In the genomic region with DNA sequence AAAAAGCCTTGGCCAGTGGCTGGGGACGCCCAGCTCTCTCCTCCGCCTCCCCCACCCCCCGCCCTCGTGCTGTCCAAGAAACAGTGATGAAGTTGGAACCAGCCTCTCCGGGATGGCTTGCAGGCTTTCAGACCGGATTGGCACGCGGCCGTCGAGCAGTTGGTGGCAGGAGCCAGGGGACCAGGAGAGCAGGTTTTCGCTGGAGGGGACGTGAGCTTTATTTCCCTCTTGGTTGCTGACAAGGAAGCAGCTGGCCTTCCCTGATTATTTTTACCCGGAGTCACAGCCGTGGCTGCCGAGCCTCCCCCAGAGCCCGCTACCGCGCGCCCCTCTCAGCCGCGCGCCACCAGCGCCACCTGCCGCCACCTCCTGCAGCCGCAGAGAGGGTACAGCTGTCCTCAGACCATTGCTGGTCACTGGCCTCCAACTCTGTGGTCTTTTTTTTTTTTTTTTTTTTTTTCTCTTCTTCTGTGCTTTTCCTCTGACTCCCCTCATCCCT, we compare ENCODE assay signal across 9 mouse cellular contexts. TPM values are rescaled to one million over a fixed set of nuclear protein-coding genes. Genes with fewer than 3 reads are reported as not detected.
A peak's percentile ranks its signal among the peaks of the same experiment; 100 is the strongest.
DNase-seq lines count a peak whose midpoint lies in the region; ATAC-seq and TF ChIP-seq lines count a peak whose summit lies in the region.
"Had no signal": no experiment of that assay in that cellular context is flagged by ENCODE, and none has a peak within 500 bp of the region (broad histone marks: within the 10 kb centered on the region; RNA-seq: fewer than 3 reads in every experiment).

No protein-coding gene starts in this region.

- ATAC-seq in forebrain, embryonic 11.5 days (replicated peaks; ENCODE audit: low FRiP score): peak; percentile 95
- ATAC-seq in heart, embryonic 15.5 days (replicated peaks; ENCODE audit: insufficient number of reproducible peaks, insufficient read depth, low FRiP score, low read depth): peak; percentile 86
- ATAC-seq in liver, embryonic 16.5 days (ENCODE audit: low read depth): peak; percentile 58; the same call in 1 of the 2 replicates
- peak; percentile 97 for ATAC-seq in neural tube, embryonic 14.5 days (ENCODE audit: low read depth)

- no peak overlapping the region for H3K9ac ChIP-seq in CH12.LX (ENCODE audit: insufficient read depth, low read depth)
- peak overlapping the region; percentile 62 for H3K9ac ChIP-seq in forebrain, embryonic 11.5 days (ENCODE audit: low read length)
- H3K9ac ChIP-seq in heart, embryonic 15.5 days: peak overlapping the region; percentile 37
- no peak overlapping the region for H3K9ac ChIP-seq in liver, embryonic 16.5 days (ENCODE audit: low read depth, low read length)
- 0 out of 2 replicates have a peak overlapping the region, but pooled peaks have one; percentile 35 for H3K9ac ChIP-seq in neural tube, embryonic 14.5 days (replicated peaks; ENCODE audit: low read depth, low read length)

- peak overlapping the region in 2 of 3 experiments; percentile 35 to 44 for H3K4me3 ChIP-seq in CH12.LX (replicated peaks in 1 of 3; ENCODE audit: low read depth in 2 of 3, low read length in 2 of 3, poor library complexity in 1 of 3)
- peak overlapping the region; percentile 33 for H3K4me3 ChIP-seq in forebrain, embryonic 11.5 days (ENCODE audit: low read depth, low read length)
- peak overlapping the region; percentile 53 for H3K4me3 ChIP-seq in heart, embryonic 15.5 days
- peak overlapping the region; percentile 45 for H3K4me3 ChIP-seq in liver, embryonic 16.5 days (ENCODE audit: low read depth, low read length)
- peak overlapping the region; percentile 31 for H3K4me3 ChIP-seq in neural tube, embryonic 14.5 days (ENCODE audit: low read depth, low read length)

- H3K27ac ChIP-seq in CH12.LX (ENCODE audit: insufficient read depth, low read depth): no peak overlapping the region
- no peak overlapping the region for H3K27ac ChIP-seq in forebrain, embryonic 11.5 days (ENCODE audit: low read depth, low read length)
- H3K27ac ChIP-seq in heart, embryonic 15.5 days: no peak overlapping the region
- H3K27ac ChIP-seq in liver, embryonic 16.5 days (ENCODE audit: low read length): no peak overlapping the region
- H3K27ac ChIP-seq in neural tube, embryonic 14.5 days (ENCODE audit: low read depth, low read length): no peak overlapping the region
- H3K27ac ChIP-seq: macrophage had no signal

- DNase-seq in CH12.LX (ENCODE audit: extremely low read depth): no peak
- DNase-seq in brain, adult 2 months (ENCODE audit: low read depth, low spot score): peak; percentile 76
- peak; percentile 90 for DNase-seq in forebrain, embryonic 11.5 days (ENCODE audit: low spot score)
- DNase-seq in kidney, postnatal 14 days: peak; percentile 81
- peak; percentile 23 to 24 for DNase-seq in thymus, adult 18-20 months

- H3K27me3 ChIP-seq in CH12.LX (replicated peaks): peaks cover 10% of the 10 kb centered on the region
- H3K27me3 ChIP-seq in forebrain, embryonic 11.5 days (ENCODE audit: control insufficient read depth, insufficient read depth, low read length): no peaks in the 10 kb centered on the region
- no peaks in the 10 kb centered on the region for H3K27me3 ChIP-seq in heart, embryonic 15.5 days
- peaks cover 7% of the 10 kb centered on the region for H3K27me3 ChIP-seq in liver, embryonic 16.5 days (ENCODE audit: control insufficient read depth, insufficient read depth, low read depth, low read length)
- H3K27me3 ChIP-seq in neural tube, embryonic 14.5 days (ENCODE audit: control insufficient read depth, insufficient read depth, low read length): no peaks in the 10 kb centered on the region

- TF ChIP-seq EP300 in CH12.LX (IDR thresholded peaks at IDR 0.05; ENCODE audit: low read length): no peak

- WGBS in forebrain, embryonic 11.5 days: under 1% methylated on average over 25 of the region's 25 CpGs
- WGBS in heart, embryonic 15.5 days: under 1% methylated on average over 25 of the region's 25 CpGs
- under 1% methylated on average over 25 of the region's 25 CpGs for WGBS in liver, embryonic 16.5 days (ENCODE audit: insufficient replicate concordance)
- under 1% methylated on average over 24 of the region's 25 CpGs for WGBS in neural tube, embryonic 14.5 days

- H3K79me2 ChIP-seq in CH12.LX (replicated peaks; ENCODE audit: control insufficient read depth, extremely low read depth, insufficient read depth, poor library complexity, severe bottlenecking): no peaks in the 10 kb centered on the region

- H3K36me3 ChIP-seq in CH12.LX (replicated peaks in 1 of 2; ENCODE audit: control insufficient read depth in 1 of 2, insufficient read depth in 1 of 2, low read length in 1 of 2): no peaks in the 10 kb centered on the region
- H3K36me3 ChIP-seq in forebrain, embryonic 11.5 days (ENCODE audit: control insufficient read depth, insufficient read depth, low read length): no peaks in the 10 kb centered on the region
- no peaks in the 10 kb centered on the region for H3K36me3 ChIP-seq in heart, embryonic 15.5 days
- H3K36me3 ChIP-seq in liver, embryonic 16.5 days (ENCODE audit: control insufficient read depth, insufficient read depth): no peaks in the 10 kb centered on the region
- no peaks in the 10 kb centered on the region for H3K36me3 ChIP-seq in neural tube, embryonic 14.5 days (ENCODE audit: control insufficient read depth, insufficient read depth, low read length)

- dilution Hi-C loops in CH12.LX (cut with MboI; ENCODE audit: extremely low pct_ligation_motif_present, extremely low pct_unique_long_range_greater_than_20kb, low sequenced_read_pairs): no loop called here

- peak; percentile 29 to 94; a peak in 3 of 4 replicates for TF ChIP-seq CTCF in CH12.LX (conservative IDR thresholded peaks at IDR 0.05 in 1 of 2, IDR thresholded peaks at IDR 0.05 in 1 of 2; ENCODE audit: low read depth in 2 of 2, low read length in 2 of 2)

- H3K4me2 ChIP-seq in CH12.LX (ENCODE audit: insufficient read depth, low read depth, poor library complexity, severe bottlenecking): peak overlapping the region; percentile 60; the same call in 1 of the 2 replicates
- peak overlapping the region; percentile 60 for H3K4me2 ChIP-seq in forebrain, embryonic 11.5 days (ENCODE audit: low read depth, low read length, severe bottlenecking)
- H3K4me2 ChIP-seq in heart, embryonic 15.5 days: peak overlapping the region; percentile 84
- H3K4me2 ChIP-seq in liver, embryonic 16.5 days (ENCODE audit: low read depth, low read length): peak overlapping the region; percentile 62
- peak overlapping the region; percentile 56 for H3K4me2 ChIP-seq in neural tube, embryonic 14.5 days (ENCODE audit: low read depth, low read length)

- no peak for TF ChIP-seq POLR2A in CH12.LX (IDR thresholded peaks at IDR 0.05; ENCODE audit: low read depth, low read length)

- in situ Hi-C loops in CH12.LX (cut with MboI; ENCODE audit: low pct_ligation_motif_present, low pct_unique_long_range_greater_than_20kb, low sequenced_read_pairs): loop anchor here (25.0 kb wide), 1 partner anchor 204 kb away; no protein-coding TSS in a partner anchor

- peaks cover 4% of the 10 kb centered on the region for H3K9me3 ChIP-seq in CH12.LX (replicated peaks; ENCODE audit: low read length)
- no peaks in the 10 kb centered on the region for H3K9me3 ChIP-seq in forebrain, embryonic 11.5 days (ENCODE audit: control insufficient read depth, low read length)
- no peaks in the 10 kb centered on the region for H3K9me3 ChIP-seq in heart, embryonic 15.5 days (replicated peaks)
- H3K9me3 ChIP-seq in liver, embryonic 16.5 days (replicated peaks; ENCODE audit: control insufficient read depth, low read length): no peaks in the 10 kb centered on the region
- H3K9me3 ChIP-seq in neural tube, embryonic 14.5 days (ENCODE audit: control insufficient read depth, low read length): no peaks in the 10 kb centered on the region

- TF ChIP-seq RAD21 in CH12.LX (IDR thresholded peaks at IDR 0.05; ENCODE audit: low read depth, low read length): peak; percentile 86

- H3K4me1 ChIP-seq in CH12.LX (ENCODE audit: control insufficient read depth in 1 of 2, insufficient read depth in 2 of 2): peaks cover 1 to 2% of the 10 kb centered on the region in 2 experiments; a peak in 2 of 4 replicates
- H3K4me1 ChIP-seq in forebrain, embryonic 11.5 days (replicated peaks; ENCODE audit: control insufficient read depth, insufficient read depth, low read length): no peaks in the 10 kb centered on the region
- peaks cover 2% of the 10 kb centered on the region; the same call in 1 of the 2 replicates for H3K4me1 ChIP-seq in heart, embryonic 15.5 days (replicated peaks)
- no peaks in the 10 kb centered on the region; the same call in 1 of the 2 replicates for H3K4me1 ChIP-seq in liver, embryonic 16.5 days (ENCODE audit: control insufficient read depth, low read depth, low read length)
- H3K4me1 ChIP-seq in neural tube, embryonic 14.5 days (ENCODE audit: control insufficient read depth, insufficient read depth, low read length): no peaks in the 10 kb centered on the region

TF ChIP-seq in CH12.LX, 34 proteins besides CTCF, POLR2A, EP300 and RAD21 (continues in another document):
- 0 out of 2 replicates have a peak, but pooled peaks have one; percentile 74 for TF ChIP-seq MAZ (IDR thresholded peaks at IDR 0.05; ENCODE audit: low read depth, low read length)
- no peak for TF ChIP-seq MYC (IDR thresholded peaks at IDR 0.05; ENCODE audit: low read depth, low read length)
- peak; percentile 89 for TF ChIP-seq ZNF384 (IDR thresholded peaks at IDR 0.05; ENCODE audit: low read depth, low read length)
- peak; percentile 53; the same call in 1 of the 2 replicates for TF ChIP-seq IRF4 (IDR thresholded peaks at IDR 0.05; ENCODE audit: low read depth, low read length)
- no peak for TF ChIP-seq ZMIZ1 (IDR thresholded peaks at IDR 0.05; ENCODE audit: low read depth, low read length)

RNA-seq across cellular contexts. Expression of a gene that starts 14.5 kb away (rescaled TPM):
- total RNA-seq in CH12.LX (2012; rRNA removed) (334 and 386 TPM in 2 replicates), CH12.LX (2014; rRNA removed) (415 and 457 TPM in 2 replicates)
- 375 and 389 TPM in 2 replicates for polyA plus RNA-seq in CH12.LX (2012; ENCODE audit: insufficient read length, low read depth)
- polyA plus RNA-seq in forebrain, embryonic 11.5 days (2014; fragmentation: Nextera tagmentation; extraction: Ambion mirVana): 333 and 341 TPM in 2 replicates
- 204 and 205 TPM in 2 replicates for polyA plus RNA-seq in heart, embryonic 15.5 days (2015; fragmentation: Nextera tagmentation; extraction: Ambion mirVana)
- polyA plus RNA-seq in liver, embryonic 16.5 days (2015; fragmentation: Nextera tagmentation; extraction: Ambion mirVana): 141 and 145 TPM in 2 replicates
- polyA plus RNA-seq in neural tube, embryonic 14.5 days (2014; fragmentation: Nextera tagmentation; extraction: Ambion mirVana): 277 and 282 TPM in 2 replicates

RNA-seq across cellular contexts. Expression of a gene that starts 56.0 kb away (rescaled TPM):
- 0.04 TPM in 1 of 2 replicates, not detected in the other for total RNA-seq in CH12.LX (2012; rRNA removed)
- total RNA-seq in CH12.LX (2014; rRNA removed): not detected in 2 replicates
- polyA plus RNA-seq in CH12.LX (2012; ENCODE audit: insufficient read length, low read depth): not detected in 2 replicates
- 0.27 and 0.40 TPM in 2 replicates for polyA plus RNA-seq in forebrain, embryonic 11.5 days (2014; fragmentation: Nextera tagmentation; extraction: Ambion mirVana)
- 0.04 TPM in 1 of 2 replicates, not detected in the other for polyA plus RNA-seq in heart, embryonic 15.5 days (2015; fragmentation: Nextera tagmentation; extraction: Ambion mirVana)
- 0.11 and 0.22 TPM in 2 replicates for polyA plus RNA-seq in liver, embryonic 16.5 days (2015; fragmentation: Nextera tagmentation; extraction: Ambion mirVana)
- not detected in 2 replicates for polyA plus RNA-seq in neural tube, embryonic 14.5 days (2014; fragmentation: Nextera tagmentation; extraction: Ambion mirVana)
- polyA plus RNA-seq: macrophage had no signal

Comparison
In these comparisons a context has a peak if more than half of its experiments do, and no peak if none do; other contexts are left out.
1. H3K9ac ChIP-seq: peak in forebrain, embryonic 11.5 days (single experiment), heart, embryonic 15.5 days (single experiment) and neural tube, embryonic 14.5 days (single experiment); none in CH12.LX (single experiment) and liver, embryonic 16.5 days (single experiment).
2. Peak in every context shown above with its lines, with median percentiles within 50 percentile points of each other: H3K4me2 ChIP-seq, H3K4me3 ChIP-seq and ATAC-seq.